Mouse (Mus musculus): ENCODE measurements around the gene Srrm2. TPM values are rescaled to one million over a fixed set of nuclear protein-coding genes. Genes with fewer than 3 reads are reported as not detected.

The Srrm2 gene
- polyA plus RNA-seq, 1 experiment: 58.2 TPM

- Histone ChIP-seq H3K27me3 (ENCODE audit: control insufficient read depth, insufficient read depth, insufficient read length) (no peaks in the 10 kb centered on the region), H3K4me3 (peak within 1 kb of the TSS; percentile 9), H3K4me2 (ENCODE audit: low read depth) (peak within 1 kb of the TSS; percentile 56), H3K36me3 (ENCODE audit: control insufficient read depth, insufficient read depth) (no peaks in the 10 kb centered on the region), H3K79me2 (ENCODE audit: control insufficient read depth, insufficient read depth) (no peaks in the 10 kb centered on the region), H3ac (ENCODE audit: control insufficient read depth, insufficient read length) (no peak within 1 kb of the TSS)
- TF ChIP-seq CEBPB (IDR thresholded peaks at IDR 0.05; ENCODE audit: insufficient read depth, poor library complexity, severe bottlenecking) (no peak), SRF (IDR thresholded peaks at IDR 0.05; ENCODE audit: control insufficient read depth, insufficient read length, low read depth) (no peak), POLR2A (IDR thresholded peaks at IDR 0.05; ENCODE audit: insufficient read length, low read depth) (no peak), POLR2AphosphoS2 (IDR thresholded peaks at IDR 0.05; ENCODE audit: insufficient read length, low read depth) (no peak), MYOG (IDR thresholded peaks at IDR 0.05; ENCODE audit: control insufficient read depth in 1 of 3, insufficient read depth in 1 of 3, insufficient read length in 2 of 3, low read depth in 2 of 3) (no peak), MAX (IDR thresholded peaks at IDR 0.05; ENCODE audit: low read depth) (no peak), USF1 (IDR thresholded peaks at IDR 0.05; ENCODE audit: low read depth) (no peak), REST (IDR thresholded peaks at IDR 0.05; ENCODE audit: insufficient read depth, insufficient read length) (no peak), E2F4 (IDR thresholded peaks at IDR 0.05; ENCODE audit: insufficient read depth) (no peak), TCF12 (IDR thresholded peaks at IDR 0.05; ENCODE audit: insufficient read depth, poor library complexity, severe bottlenecking) (no peak)
Observed at GRCm38 (mm10) chr17:23785561-23786471, 4.5 kb upstream of the Srrm2 start, which contains the start of gene Flywch2. Flywch2 (minus strand) TSS chr17:23786081.

- Histone ChIP-seq H3K36me3 (ENCODE audit: control insufficient read depth, insufficient read depth) (no peaks in the 10 kb centered on the region), H3K79me2 (ENCODE audit: control insufficient read depth, insufficient read depth) (no peaks in the 10 kb centered on the region), H3K4me3 (peak overlapping the region; percentile 9), H3ac (ENCODE audit: control insufficient read depth, insufficient read length) (no peak overlapping the region), H3K27me3 (ENCODE audit: control insufficient read depth, insufficient read depth, insufficient read length) (no peaks in the 10 kb centered on the region), H3K4me2 (ENCODE audit: low read depth) (peak overlapping the region; percentile 56)
- TF ChIP-seq SRF (IDR thresholded peaks at IDR 0.05; ENCODE audit: control insufficient read depth, insufficient read length, low read depth) (no peak), E2F4 (IDR thresholded peaks at IDR 0.05; ENCODE audit: insufficient read depth) (no peak), USF1 (IDR thresholded peaks at IDR 0.05; ENCODE audit: low read depth) (no peak), MYOG (IDR thresholded peaks at IDR 0.05; ENCODE audit: control insufficient read depth in 1 of 3, insufficient read depth in 1 of 3, insufficient read length in 2 of 3, low read depth in 2 of 3) (no peak), POLR2AphosphoS2 (IDR thresholded peaks at IDR 0.05; ENCODE audit: insufficient read length, low read depth) (no peak), TCF3 (IDR thresholded peaks at IDR 0.05; ENCODE audit: insufficient read length, low read depth) (no peak), MAX (IDR thresholded peaks at IDR 0.05; ENCODE audit: low read depth) (no peak), MYOD1 (IDR thresholded peaks at IDR 0.05; ENCODE audit: control insufficient read depth in 1 of 3, insufficient read length in 2 of 3, low read depth in 2 of 3) (no peak), CEBPB (IDR thresholded peaks at IDR 0.05; ENCODE audit: insufficient read depth, poor library complexity, severe bottlenecking) (no peak), REST (IDR thresholded peaks at IDR 0.05; ENCODE audit: insufficient read depth, insufficient read length) (no peak), POLR2A (IDR thresholded peaks at IDR 0.05; ENCODE audit: insufficient read length, low read depth) (no peak), TCF12 (IDR thresholded peaks at IDR 0.05; ENCODE audit: insufficient read depth, poor library complexity, severe bottlenecking) (no peak)
Observed at GRCm38 (mm10) chr17:23786510-23786931, 3.8 kb upstream of the Srrm2 start.

GRCm38 (mm10) chr17:23788973-23789372, 1.4 kb upstream of the Srrm2 start:
- H3K27me3 ChIP-seq (ENCODE audit: control insufficient read depth, insufficient read depth, insufficient read length): no peaks in the 10 kb centered on the region
- H3K36me3 ChIP-seq (ENCODE audit: control insufficient read depth, insufficient read depth): no peaks in the 10 kb centered on the region
- no peak for TF ChIP-seq TCF3 (IDR thresholded peaks at IDR 0.05; ENCODE audit: insufficient read length, low read depth)
- TF ChIP-seq USF1 (IDR thresholded peaks at IDR 0.05; ENCODE audit: low read depth): peak; percentile 68
- no peaks in the 10 kb centered on the region for H3K79me2 ChIP-seq (ENCODE audit: control insufficient read depth, insufficient read depth)
- no peak overlapping the region for H3ac ChIP-seq (ENCODE audit: control insufficient read depth, insufficient read length)
- no peak overlapping the region for H3K4me3 ChIP-seq
- H3K4me2 ChIP-seq (ENCODE audit: low read depth): no peak overlapping the region

GRCm38 (mm10) chr17:23789749-23790268, 523 bp upstream of the Srrm2 start:
- H3K36me3 ChIP-seq (ENCODE audit: control insufficient read depth, insufficient read depth): no peaks in the 10 kb centered on the region
- no peak overlapping the region for H3K4me3 ChIP-seq
- TF ChIP-seq E2F4 (IDR thresholded peaks at IDR 0.05; ENCODE audit: insufficient read depth) (no peak), POLR2A (IDR thresholded peaks at IDR 0.05; ENCODE audit: insufficient read length, low read depth) (no peak), MAX (IDR thresholded peaks at IDR 0.05; ENCODE audit: low read depth) (no peak), TCF12 (IDR thresholded peaks at IDR 0.05; ENCODE audit: insufficient read depth, poor library complexity, severe bottlenecking) (no peak), MYOD1 (IDR thresholded peaks at IDR 0.05; ENCODE audit: control insufficient read depth in 1 of 3, insufficient read length in 2 of 3, low read depth in 2 of 3) (no peak), CEBPB (IDR thresholded peaks at IDR 0.05; ENCODE audit: insufficient read depth, poor library complexity, severe bottlenecking) (no peak), REST (IDR thresholded peaks at IDR 0.05; ENCODE audit: insufficient read depth, insufficient read length) (no peak), USF1 (IDR thresholded peaks at IDR 0.05; ENCODE audit: low read depth) (no peak), MYOG (IDR thresholded peaks at IDR 0.05; ENCODE audit: control insufficient read depth in 1 of 3, insufficient read depth in 1 of 3, insufficient read length in 2 of 3, low read depth in 2 of 3) (no peak), SRF (IDR thresholded peaks at IDR 0.05; ENCODE audit: control insufficient read depth, insufficient read length, low read depth) (no peak), POLR2AphosphoS2 (IDR thresholded peaks at IDR 0.05; ENCODE audit: insufficient read length, low read depth) (no peak), TCF3 (IDR thresholded peaks at IDR 0.05; ENCODE audit: insufficient read length, low read depth) (no peak)
- no peak overlapping the region for H3K4me2 ChIP-seq (ENCODE audit: low read depth)
- H3ac ChIP-seq (ENCODE audit: control insufficient read depth, insufficient read length): no peak overlapping the region
- H3K27me3 ChIP-seq (ENCODE audit: control insufficient read depth, insufficient read depth, insufficient read length): no peaks in the 10 kb centered on the region
- no peaks in the 10 kb centered on the region for H3K79me2 ChIP-seq (ENCODE audit: control insufficient read depth, insufficient read depth)

Measured in myocyte (in vitro differentiated cells).